Mouse (Mus musculus) brown adipose tissue, adult 24 weeks (tissue): ENCODE results near the gene Stk24. TPM values are rescaled to one million over a fixed set of nuclear protein-coding genes. Genes with fewer than 3 reads are reported as not detected.
A peak's percentile ranks its signal among the peaks of the same experiment; 100 is the strongest.

ENCODE experiments used
- H3K27ac ChIP-seq: fragments of 200-500 bp; replicated peaks from 2 replicates; pipeline ENCODE4 v1.5.1; 2012; ENCODE audit warnings: low read depth, mild to moderate bottlenecking, low read length
- H3K4me1 ChIP-seq: fragments of 200-500 bp; 2 replicates; pipeline ENCODE4 v1.6.1; 2012; ENCODE audit warnings: low read length, mixed read lengths; ENCODE audit not compliant: control insufficient read depth, insufficient read depth, insufficient read length
- H3K4me3 ChIP-seq: fragments of 200-500 bp; 2 replicates; pipeline ENCODE4 v1.5.1; 2012; ENCODE audit warnings: low read depth, mild to moderate bottlenecking, low read length, moderate library complexity; ENCODE audit not compliant: insufficient read depth
- polyA plus RNA-seq: library from polyadenylated mRNA; stranded (reverse); fragments of >200 nt; gene quantifications from 2 replicates; pipeline ENCODE4 v1.2.4, GENCODE M21; 2012; ENCODE audit not compliant: missing spikeins, insufficient read depth, insufficient read length

The Stk24 gene
- polyA plus RNA-seq, 1 experiment: 30.9 TPM

GRCm38 (mm10) chr14:121368108-121368705, 11.6 kb downstream of the Stk24 start:
- Histone ChIP-seq H3K4me1 (peaks cover 52% of the 10 kb centered on the region), H3K27ac (no peak overlapping the region)

GRCm38 (mm10) chr14:121365991-121366728, 13.7 kb downstream of the Stk24 start:
- Histone ChIP-seq H3K4me3 (no peak overlapping the region), H3K27ac (no peak overlapping the region), H3K4me1 (peaks cover 38% of the 10 kb centered on the region)

More at GRCm38 (mm10) chr14:121368108-121368705, 11.6 kb downstream of the Stk24 start:
- H3K4me3 ChIP-seq: no peak overlapping the region

GRCm38 (mm10) chr14:121365390-121365789, 14.4 kb downstream of the Stk24 start:
- Histone ChIP-seq H3K4me3 (no peak overlapping the region), H3K4me1 (peaks cover 45% of the 10 kb centered on the region), H3K27ac (no peak overlapping the region)

GRCm38 (mm10) chr14:121364282-121364681, 15.5 kb downstream of the Stk24 start:
- peaks cover 48% of the 10 kb centered on the region for H3K4me1 ChIP-seq
- H3K4me3 ChIP-seq: no peak overlapping the region
- no peak overlapping the region for H3K27ac ChIP-seq

- no peak overlapping the region for H3K27ac ChIP-seq
- H3K4me1 ChIP-seq: peaks cover 36% of the 10 kb centered on the region
- no peak overlapping the region for H3K4me3 ChIP-seq
Measured at GRCm38 (mm10) chr14:121361319-121362114, 18.3 kb downstream of the Stk24 start.

- Histone ChIP-seq H3K27ac (no peak overlapping the region), H3K4me3 (no peak overlapping the region), H3K4me1 (peaks cover 32% of the 10 kb centered on the region)
Measured at GRCm38 (mm10) chr14:121359850-121360249, 20.0 kb downstream of the Stk24 start.

GRCm38 (mm10) chr14:121359015-121359414, 20.8 kb downstream of the Stk24 start:
- H3K27ac ChIP-seq: no peak overlapping the region
- no peak overlapping the region for H3K4me3 ChIP-seq
- peaks cover 37% of the 10 kb centered on the region for H3K4me1 ChIP-seq

- Histone ChIP-seq H3K4me3 (no peak overlapping the region), H3K27ac (no peak overlapping the region), H3K4me1 (peaks cover 41% of the 10 kb centered on the region)
Measured at GRCm38 (mm10) chr14:121358327-121358726, 21.5 kb downstream of the Stk24 start.

GRCm38 (mm10) chr14:121356336-121356862, 23.4 kb downstream of the Stk24 start:
- H3K4me3 ChIP-seq: no peak overlapping the region
- no peak overlapping the region for H3K27ac ChIP-seq
- H3K4me1 ChIP-seq: peaks cover 55% of the 10 kb centered on the region

- peaks cover 51% of the 10 kb centered on the region for H3K4me1 ChIP-seq
- H3K27ac ChIP-seq: no peak overlapping the region
- no peak overlapping the region for H3K4me3 ChIP-seq
Measured at GRCm38 (mm10) chr14:121355732-121356131, 24.1 kb downstream of the Stk24 start.

GRCm38 (mm10) chr14:121353648-121354377, 26.0 kb downstream of the Stk24 start:
- Histone ChIP-seq H3K4me1 (peaks cover 49% of the 10 kb centered on the region), H3K27ac (no peak overlapping the region), H3K4me3 (no peak overlapping the region)

GRCm38 (mm10) chr14:121352744-121353143, 27.1 kb downstream of the Stk24 start:
- Histone ChIP-seq H3K27ac (no peak overlapping the region), H3K4me3 (no peak overlapping the region), H3K4me1 (peaks cover 59% of the 10 kb centered on the region)

- H3K4me1 ChIP-seq: peaks cover 68% of the 10 kb centered on the region
- H3K27ac ChIP-seq: 0 out of 2 replicates have a peak overlapping the region, but pooled peaks have one; percentile 22
- H3K4me3 ChIP-seq: no peak overlapping the region
Measured at GRCm38 (mm10) chr14:121351737-121352136, 28.1 kb downstream of the Stk24 start.

- Histone ChIP-seq H3K27ac (no peak overlapping the region), H3K4me3 (no peak overlapping the region), H3K4me1 (peaks cover 72% of the 10 kb centered on the region)
Measured at GRCm38 (mm10) chr14:121350011-121350410, 29.8 kb downstream of the Stk24 start.
